Mouse (Mus musculus) liver, embryonic 16.5 days (tissue): ENCODE results near the gene Metap1d. TPM values are rescaled to one million over a fixed set of nuclear protein-coding genes. Genes with fewer than 3 reads are reported as not detected.

Experiments
- ATAC-seq: fragments of 200-750 bp; cut with Nextera tagmentation; 2 replicates; pipeline ENCODE4 v1.8.0; 2017; ENCODE audit warnings: low read depth, mild to moderate bottlenecking, moderate number of reproducible peaks, moderate library complexity
- H3K27ac ChIP-seq: fragments of 300-500 bp; sonication (generic); 2 replicates; pipeline ENCODE4 v1.5.1; 2014; ENCODE audit warnings: mild to moderate bottlenecking, low read length
- H3K27me3 ChIP-seq: fragments of 300-500 bp; sonication (generic); 2 replicates; pipeline ENCODE4 v1.6.1; 2014; ENCODE audit warnings: low read depth, low read length, mixed read lengths; ENCODE audit not compliant: control insufficient read depth, insufficient read depth
- H3K36me3 ChIP-seq: fragments of 300-500 bp; sonication (generic); 2 replicates; pipeline ENCODE4 v1.6.1; 2014; ENCODE audit warnings: mild to moderate bottlenecking; ENCODE audit not compliant: control insufficient read depth, insufficient read depth
- H3K4me1 ChIP-seq: fragments of 300-500 bp; sonication (generic); 2 replicates; pipeline ENCODE4 v1.6.1; 2014; ENCODE audit warnings: low read depth, low read length, mixed read lengths; ENCODE audit not compliant: control insufficient read depth
- H3K4me2 ChIP-seq: fragments of 300-500 bp; sonication (generic); 2 replicates; pipeline ENCODE4 v1.6.1; 2014; ENCODE audit warnings: low read depth, low read length, mixed read lengths
- H3K4me3 ChIP-seq: fragments of 300-500 bp; sonication (generic); 2 replicates; pipeline ENCODE4 v1.5.1; 2014; ENCODE audit warnings: low read depth, mild to moderate bottlenecking, low read length
- H3K9ac ChIP-seq: fragments of 300-500 bp; sonication (generic); 2 replicates; pipeline ENCODE4 v1.6.1; 2014; ENCODE audit warnings: low read depth, low read length
- H3K9me3 ChIP-seq: fragments of 300-500 bp; sonication (generic); replicated peaks from 2 replicates; pipeline ENCODE4 v1.6.1; 2016; ENCODE audit warnings: low read length; ENCODE audit not compliant: control insufficient read depth
- WGBS: fragments of 180-500 bp; shearing (Covaris S2); extraction: QIAGEN DNeasy Blood & Tissue Kit; methylation state at CpG from one replicate; pipeline ENCODE4 v1.1.7; 2014; ENCODE audit not compliant: insufficient replicate concordance; 5-methylcytosine and 5-hydroxymethylcytosine counted together
- polyA plus RNA-seq: library from polyadenylated mRNA; unstranded; fragments of >200 nt; fragmentation: Nextera tagmentation; extraction: Ambion mirVana; gene quantifications from 2 replicates; pipeline ENCODE4 v1.2.1, GENCODE M21; 2015

Metap1d gene
- polyA plus RNA-seq, 1 experiment from 2014 or later: 24.9 TPM

GRCm38 (mm10) chr2:71445536-71446196, 7.4 kb upstream of the Metap1d start:
- H3K4me1 ChIP-seq: peaks cover 5% of the 10 kb centered on the region
- H3K9me3 ChIP-seq: no peaks in the 10 kb centered on the region
- no peak for ATAC-seq
- 65% methylated on average over 17 of the region's 17 CpGs for WGBS
- no peak overlapping the region for H3K4me3 ChIP-seq
- H3K27ac ChIP-seq: no peak overlapping the region
- H3K9ac ChIP-seq: no peak overlapping the region
- H3K27me3 ChIP-seq: peaks cover 7% of the 10 kb centered on the region; the same call in 1 of the 2 replicates
- no peak overlapping the region for H3K4me2 ChIP-seq
- H3K36me3 ChIP-seq: peaks cover 5% of the 10 kb centered on the region; the same call in 1 of the 2 replicates

DNA sequence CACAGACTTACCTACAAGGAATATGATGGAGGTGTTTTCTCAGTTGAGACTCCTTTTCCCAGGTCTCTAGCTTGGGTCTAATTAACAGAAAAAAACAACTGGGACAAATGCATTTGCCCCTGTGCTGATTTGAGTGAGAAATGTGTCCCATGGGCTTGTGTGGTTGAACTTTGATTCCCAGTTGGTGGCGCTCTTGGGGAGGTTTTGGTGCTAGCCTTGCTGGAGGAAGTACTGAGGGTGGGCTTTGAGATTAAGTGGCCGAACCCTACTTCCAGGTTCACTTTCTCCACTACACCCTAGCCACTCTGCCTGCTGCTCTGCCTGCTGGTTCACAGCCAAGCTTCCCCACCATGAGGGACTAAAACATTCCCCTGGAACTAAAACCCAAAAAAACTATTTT, 3.5 kb upstream of the Metap1d start:
- WGBS: 4% methylated on average over 2 of the region's 2 CpGs

GRCm38 (mm10) chr2:71451761-71452160, 1.3 kb upstream of the Metap1d start:
- no peak overlapping the region for H3K27ac ChIP-seq
- H3K9me3 ChIP-seq: no peaks in the 10 kb centered on the region
- H3K4me1 ChIP-seq: peaks cover 15% of the 10 kb centered on the region
- ATAC-seq: no peak
- H3K4me3 ChIP-seq: no peak overlapping the region
- no peaks in the 10 kb centered on the region for H3K36me3 ChIP-seq
- no peak overlapping the region for H3K9ac ChIP-seq
- no peak overlapping the region for H3K4me2 ChIP-seq
- 64% methylated on average over 5 of the region's 5 CpGs for WGBS
- H3K27me3 ChIP-seq: peaks cover 2% of the 10 kb centered on the region; the same call in 1 of the 2 replicates

More for the DNA sequence above, 3.5 kb upstream of the Metap1d start:
- Histone ChIP-seq H3K9ac (no peak overlapping the region), H3K4me2 (no peak overlapping the region), H3K27ac (no peak overlapping the region), H3K36me3 (no peaks in the 10 kb centered on the region), H3K27me3 (peaks cover 7% of the 10 kb centered on the region; the same call in 1 of the 2 replicates), H3K4me1 (peaks cover 15% of the 10 kb centered on the region), H3K4me3 (no peak overlapping the region), H3K9me3 (no peaks in the 10 kb centered on the region)
- ATAC-seq: no peak

DNA sequence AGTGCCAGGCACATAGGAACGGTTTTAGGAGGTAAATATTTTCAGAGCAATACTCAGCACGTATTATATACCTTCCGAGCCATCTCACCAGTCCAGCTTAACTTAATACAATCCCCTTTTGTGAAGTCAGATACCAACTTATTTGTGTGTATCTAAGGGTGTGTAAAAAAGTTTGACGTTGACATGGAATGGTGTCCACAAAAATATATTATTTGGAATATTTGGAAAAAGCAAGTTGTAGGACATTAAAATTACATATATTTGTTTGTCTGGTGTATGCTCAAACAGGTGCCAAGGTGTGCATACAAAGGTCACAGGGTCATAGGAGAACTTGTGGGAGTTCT, 813 bp downstream of the Metap1d start:
- no peaks in the 10 kb centered on the region for H3K36me3 ChIP-seq
- H3K27me3 ChIP-seq: peaks cover 2% of the 10 kb centered on the region; the same call in 1 of the 2 replicates
- H3K4me3 ChIP-seq: peak overlapping the region; percentile 83
- no peaks in the 10 kb centered on the region for H3K9me3 ChIP-seq
- peak overlapping the region; percentile 75 for H3K9ac ChIP-seq
- peak overlapping the region; percentile 89 for H3K4me2 ChIP-seq
- WGBS: 27% methylated on average over 4 of the region's 4 CpGs
- peaks cover 19% of the 10 kb centered on the region for H3K4me1 ChIP-seq
- no peak for ATAC-seq
- H3K27ac ChIP-seq: peak overlapping the region; percentile 86

DNA sequence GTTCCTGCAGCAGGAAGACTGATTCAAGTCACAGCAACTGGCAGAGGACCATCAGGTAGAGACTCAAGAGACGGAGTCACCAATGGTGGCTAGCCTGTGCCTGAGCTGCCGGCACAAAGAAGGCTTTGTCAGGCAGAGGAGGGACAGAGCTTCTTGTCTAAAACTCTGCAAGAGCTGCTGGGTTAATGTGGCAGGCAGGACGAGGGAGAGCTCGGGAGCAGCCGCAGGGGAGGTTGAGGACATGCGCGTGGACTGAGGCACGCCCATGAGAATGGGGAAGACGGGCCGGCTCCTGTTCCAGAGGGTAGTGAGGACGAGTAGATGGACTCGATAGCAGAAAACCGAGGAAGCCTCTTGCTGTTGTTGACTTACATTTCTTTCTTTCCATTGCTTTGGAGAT, 5.5 kb downstream of the Metap1d start:
- no peaks in the 10 kb centered on the region for H3K36me3 ChIP-seq
- no peak overlapping the region for H3K27ac ChIP-seq
- H3K4me2 ChIP-seq: no peak overlapping the region
- H3K4me3 ChIP-seq: no peak overlapping the region
- no peak overlapping the region for H3K9ac ChIP-seq
- no peaks in the 10 kb centered on the region for H3K27me3 ChIP-seq
- WGBS: 80% methylated on average over 13 of the region's 13 CpGs
- no peak for ATAC-seq
- no peaks in the 10 kb centered on the region for H3K9me3 ChIP-seq
- peaks cover 48% of the 10 kb centered on the region for H3K4me1 ChIP-seq

- Histone ChIP-seq H3K27ac (peak overlapping the region; percentile 55), H3K9me3 (no peaks in the 10 kb centered on the region), H3K9ac (no peak overlapping the region), H3K4me3 (no peak overlapping the region), H3K4me1 (peaks cover 45% of the 10 kb centered on the region), H3K27me3 (no peaks in the 10 kb centered on the region), H3K4me2 (no peak overlapping the region), H3K36me3 (no peaks in the 10 kb centered on the region)
- ATAC-seq: no peak
- 92% methylated on average over 1 of the region's 1 CpGs for WGBS
Observed at GRCm38 (mm10) chr2:71459659-71460058, 6.6 kb downstream of the Metap1d start.

DNA sequence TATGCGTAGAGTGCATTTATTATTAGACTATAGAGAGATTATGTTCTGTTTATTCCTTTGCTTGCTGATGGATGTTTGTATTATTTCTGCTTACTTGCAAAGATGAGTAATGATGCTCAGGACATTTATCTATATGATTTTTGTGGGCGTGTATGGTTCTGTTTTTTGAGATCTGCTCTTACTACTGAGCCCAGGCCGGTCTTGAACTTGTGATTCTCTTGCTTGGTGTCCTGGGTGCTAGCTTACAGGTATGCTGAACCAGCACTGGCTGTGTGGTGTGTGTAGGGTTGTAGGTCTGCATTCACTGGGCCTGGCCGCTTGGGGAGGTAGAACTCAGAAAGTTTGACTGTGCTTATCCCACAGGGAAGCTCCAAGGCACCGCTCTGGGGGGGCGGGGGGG, 8.1 kb downstream of the Metap1d start:
- H3K4me1 ChIP-seq: peaks cover 46% of the 10 kb centered on the region

DNA sequence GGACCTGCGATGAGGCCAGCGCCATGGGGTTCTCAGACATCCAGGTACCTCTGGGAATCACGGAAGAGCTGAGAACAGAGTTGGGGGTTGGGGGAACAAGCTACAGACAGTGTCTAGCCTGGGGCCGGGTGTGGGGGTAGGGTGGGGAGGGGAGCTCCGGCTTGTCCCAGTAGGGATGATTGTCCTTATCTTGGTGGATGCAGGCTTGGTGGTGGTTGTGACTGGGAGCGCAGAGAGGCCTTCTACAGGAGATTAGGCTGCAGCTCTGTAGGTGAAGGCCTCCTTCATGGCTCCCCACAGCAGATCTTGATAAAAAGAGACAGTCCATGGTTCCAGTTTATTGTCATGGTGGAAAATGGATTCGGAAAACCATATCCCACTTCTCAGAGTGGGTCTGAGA, 8.5 kb downstream of the Metap1d start:
- H3K4me3 ChIP-seq: peak overlapping the region; percentile 25
- H3K36me3 ChIP-seq: no peaks in the 10 kb centered on the region
- H3K4me2 ChIP-seq: peak overlapping the region; percentile 64
- WGBS: 15% methylated on average over 7 of the region's 7 CpGs
- peak; percentile 100 for ATAC-seq
- peak overlapping the region; percentile 87 for H3K27ac ChIP-seq
- no peaks in the 10 kb centered on the region for H3K27me3 ChIP-seq
- H3K4me1 ChIP-seq: peaks cover 46% of the 10 kb centered on the region
- H3K9me3 ChIP-seq: no peaks in the 10 kb centered on the region
- H3K9ac ChIP-seq: peak overlapping the region; percentile 52

More for the DNA sequence above, 8.1 kb downstream of the Metap1d start:
- Histone ChIP-seq H3K27ac (peak overlapping the region; percentile 87), H3K9me3 (no peaks in the 10 kb centered on the region), H3K4me3 (peak overlapping the region; percentile 25), H3K4me2 (peak overlapping the region; percentile 64), H3K27me3 (no peaks in the 10 kb centered on the region), H3K36me3 (no peaks in the 10 kb centered on the region), H3K9ac (peak overlapping the region; percentile 52)
- peak; percentile 47 for ATAC-seq
- 35% methylated on average over 5 of the region's 6 CpGs for WGBS

DNA sequence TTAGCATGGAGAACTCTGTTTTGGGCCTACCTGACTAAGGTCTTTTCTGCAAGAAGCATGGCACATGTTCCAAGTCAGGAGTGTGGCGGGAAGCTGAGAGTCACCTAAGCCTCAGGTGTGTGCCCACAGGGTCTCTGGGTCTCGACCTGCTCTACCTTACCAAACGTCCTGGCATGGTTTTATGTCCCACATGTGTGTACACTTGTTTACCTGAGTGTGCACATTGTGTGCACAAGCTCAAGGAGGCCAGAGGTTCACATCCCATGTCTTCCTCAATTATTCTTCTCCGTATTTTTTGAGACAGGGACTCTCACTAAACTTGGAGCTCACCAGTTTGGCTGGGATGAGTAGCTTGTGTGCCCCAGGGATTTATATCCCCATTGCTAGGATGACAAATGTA, 9.0 kb downstream of the Metap1d start:
- WGBS: 39% methylated on average over 4 of the region's 4 CpGs
- peak overlapping the region; percentile 46 for H3K9ac ChIP-seq

More for the DNA sequence above, 9.0 kb downstream of the Metap1d start:
- H3K36me3 ChIP-seq: no peaks in the 10 kb centered on the region
- ATAC-seq: no peak
- H3K4me3 ChIP-seq: peak overlapping the region; percentile 23; the same call in 1 of the 2 replicates
- H3K27ac ChIP-seq: peak overlapping the region; percentile 85
- peaks cover 47% of the 10 kb centered on the region for H3K4me1 ChIP-seq
- peak overlapping the region; percentile 64 for H3K4me2 ChIP-seq
- no peaks in the 10 kb centered on the region for H3K9me3 ChIP-seq
- H3K27me3 ChIP-seq: no peaks in the 10 kb centered on the region
